Comparison of ENCODE assay signal across 15 mouse cellular contexts in genomic region chr12:111325744-111326424, GRCm38 (mm10). TPM values are rescaled to one million over a fixed set of nuclear protein-coding genes. Genes with fewer than 3 reads are reported as not detected.
A peak's percentile ranks its signal among the peaks of the same experiment; 100 is the strongest.
DNase-seq lines count a peak whose midpoint lies in the region.
"Had no signal": no experiment of that assay in that cellular context is flagged by ENCODE, and none has a peak within 500 bp of the region (broad histone marks: within the 10 kb centered on the region; RNA-seq: fewer than 3 reads in every experiment).

No protein-coding gene starts in this region.

- peak; percentile 64 for DNase-seq in adrenal gland, adult 2 months
- no peak for DNase-seq in adrenal gland, postnatal 10 days
- DNase-seq in gastrocnemius, adult 18-20 months (ENCODE audit: low spot score) = peak; percentile 20
- DNase-seq in gastrocnemius, adult 8-10 months (ENCODE audit: low spot score in 2 of 2) = no peak
- peak; percentile 8 for DNase-seq in induced T-regulatory cell, adult 2 months (ENCODE audit: low read depth)
- DNase-seq in right cerebral cortex, postnatal 14 days = no peak
- no peak for DNase-seq in cerebellum, postnatal 4 days (ENCODE audit: low spot score in 2 of 2)
- DNase-seq: cerebellum, adult 18-20 months; cerebellum, postnatal 10 days; gastrocnemius, postnatal 25 days; heart, adult 11 months; heart, postnatal 36 days had no signal

RNA-seq across cellular contexts. Expression of gene Cdc42bpb, which starts 51.6 kb away (rescaled TPM):
- 100 to 1,000 TPM; 119 to 120 TPM for total RNA-seq in adrenal gland, adult 2 months (2021)
- polyA plus RNA-seq in adrenal gland, adult 2 months (2012; rRNA removed) = 339 and 354 TPM in 2 replicates
- total RNA-seq in adrenal gland, postnatal 10 days (2021) = 100 to 1,000 TPM; 103 to 118 TPM
- 10 to 100 TPM; 17.3 to 21.2 TPM for total RNA-seq in gastrocnemius, adult 18-20 months (2021)
- 10 to 100 TPM; 13.7 to 18.7 (median 14.9) TPM for total RNA-seq in gastrocnemius, adult 8-10 months (2022)
- total RNA-seq: MEL had no signal

RNA-seq across cellular contexts. Expression of gene Amn, which starts 55.0 kb away (rescaled TPM):
- not detected for total RNA-seq in adrenal gland, adult 2 months (2021)
- polyA plus RNA-seq in adrenal gland, adult 2 months (2012; rRNA removed) = 0.17 and 0.62 TPM in 2 replicates
- under 1 TPM in 1 of 2 experiments, not detected in 1; 0.27 TPM for total RNA-seq in adrenal gland, postnatal 10 days (2021)
- not detected for total RNA-seq in gastrocnemius, adult 18-20 months (2021)
- total RNA-seq in gastrocnemius, adult 8-10 months (2022) = not detected
- total RNA-seq: common myeloid progenitor, adult 5-6 weeks; gastrocnemius, postnatal 25 days; heart, postnatal 36 days had no signal
- polyA plus RNA-seq: inflammation-experienced regulatory T-cells, adult 6 months had no signal

Comparison
In these comparisons a context has a peak if more than half of its experiments do, and no peak if none do; other contexts are left out.
1. DNase-seq: peak in adrenal gland, adult 2 months (single experiment), gastrocnemius, adult 18-20 months (single experiment) and induced T-regulatory cell, adult 2 months (single experiment); none in adrenal gland, postnatal 10 days (single experiment), gastrocnemius, adult 8-10 months (0 of 2), right cerebral cortex, postnatal 14 days (single experiment) and cerebellum, postnatal 4 days (0 of 2).
2. RNA of gene Cdc42bpb, which starts 51.6 kb away (total RNA-seq): 119 to 120 TPM in adrenal gland, adult 2 months and 103 to 118 TPM in adrenal gland, postnatal 10 days; 17.3 to 21.2 TPM in gastrocnemius, adult 18-20 months and 13.7 to 18.7 TPM in gastrocnemius, adult 8-10 months; every median in the first group is over 4 times any median in the second.